Mouse (Mus musculus) myocyte (in vitro differentiated cells): Measurements from ENCODE around the gene Gm42417. TPM values are rescaled to one million over a fixed set of nuclear protein-coding genes. Genes with fewer than 3 reads are reported as not detected.
A peak's percentile ranks its signal among the peaks of the same experiment; 100 is the strongest.

Source experiments
- H3K27me3 ChIP-seq: one replicate; pipeline ENCODE4 v1.6.1; 2011; ENCODE audit not compliant: control insufficient read depth, insufficient read depth, insufficient read length
- H3K36me3 ChIP-seq: one replicate; pipeline ENCODE4 v1.6.1; 2011; ENCODE audit not compliant: control insufficient read depth, insufficient read depth
- H3K4me2 ChIP-seq: one replicate; pipeline ENCODE4 v1.6.1; 2011; ENCODE audit warnings: low read depth, control low read depth
- H3K4me3 ChIP-seq: one replicate; pipeline ENCODE4 v1.5.1; 2011; ENCODE audit warnings: mild to moderate bottlenecking, control low read depth, moderate library complexity
- H3K79me2 ChIP-seq: one replicate; pipeline ENCODE4 v1.6.1; 2011; ENCODE audit not compliant: control insufficient read depth, insufficient read depth
- H3ac ChIP-seq: one replicate; pipeline ENCODE4 v1.6.1; 2011; ENCODE audit not compliant: control insufficient read depth, insufficient read length
- CEBPB ChIP-seq: IDR thresholded peaks from 2 replicates; pipeline ENCODE4 v1.6.1; 2011; ENCODE audit warnings: mild to moderate bottlenecking, moderate library complexity; ENCODE audit not compliant: poor library complexity, insufficient read depth, severe bottlenecking
- E2F4 ChIP-seq: IDR thresholded peaks from one replicate; pipeline ENCODE4 v1.6.1; 2011; ENCODE audit warnings: mild to moderate bottlenecking, control low read depth, moderate library complexity; ENCODE audit not compliant: insufficient read depth
- MAX ChIP-seq: IDR thresholded peaks from one replicate; pipeline ENCODE4 v1.6.1; 2011; ENCODE audit warnings: low read depth, mild to moderate bottlenecking, control low read depth
- MYOD1 ChIP-seq, 3 experiments: IDR thresholded peaks; one replicate each; pipeline ENCODE4 v1.6.1; 2011; ENCODE audit warnings: control low read depth in 2 of 3, low read depth in 2 of 3, mild to moderate bottlenecking in 2 of 3, moderate library complexity in 1 of 3; ENCODE audit not compliant: insufficient read length in 2 of 3, control insufficient read depth in 1 of 3
- MYOG ChIP-seq, 3 experiments: IDR thresholded peaks; one replicate each; pipeline ENCODE4 v1.6.1; 2011; ENCODE audit warnings: control low read depth in 2 of 3, low read depth in 2 of 3, mild to moderate bottlenecking in 2 of 3; ENCODE audit not compliant: insufficient read length in 2 of 3, control insufficient read depth in 1 of 3, insufficient read depth in 1 of 3
- POLR2A ChIP-seq: IDR thresholded peaks from one replicate; pipeline ENCODE4 v1.6.1; 2011; ENCODE audit warnings: low read depth, mild to moderate bottlenecking, control low read depth, moderate library complexity; ENCODE audit not compliant: insufficient read length
- POLR2AphosphoS2 ChIP-seq: IDR thresholded peaks from one replicate; pipeline ENCODE4 v1.6.1; 2011; ENCODE audit warnings: low read depth, control low read depth; ENCODE audit not compliant: insufficient read length
- REST ChIP-seq: IDR thresholded peaks from one replicate; pipeline ENCODE4 v1.6.1; 2011; ENCODE audit warnings: mild to moderate bottlenecking, control low read depth, moderate library complexity; ENCODE audit not compliant: insufficient read depth, insufficient read length
- SRF ChIP-seq: IDR thresholded peaks from one replicate; pipeline ENCODE4 v1.6.1; 2011; ENCODE audit warnings: low read depth; ENCODE audit not compliant: control insufficient read depth, insufficient read length
- TCF12 ChIP-seq: IDR thresholded peaks from one replicate; pipeline ENCODE4 v1.6.1; 2011; ENCODE audit warnings: mild to moderate bottlenecking, control low read depth; ENCODE audit not compliant: poor library complexity, insufficient read depth, severe bottlenecking
- TCF3 ChIP-seq: IDR thresholded peaks from one replicate; pipeline ENCODE4 v1.6.1; 2011; ENCODE audit warnings: low read depth, control low read depth; ENCODE audit not compliant: insufficient read length
- USF1 ChIP-seq: IDR thresholded peaks from one replicate; pipeline ENCODE4 v1.6.1; 2011; ENCODE audit warnings: low read depth, mild to moderate bottlenecking, control low read depth, moderate library complexity
- polyA plus RNA-seq: library from polyadenylated mRNA; unstranded; fragments of >200 nt; fragmentation: generic; extraction: Trizol; gene quantifications from one replicate; pipeline ENCODE4 v1.2.1, GENCODE M21; 2012; ENCODE audit warnings: missing spikeins

Gm42417 gene
- polyA plus RNA-seq, 1 experiment: 0.13 TPM

DNA sequence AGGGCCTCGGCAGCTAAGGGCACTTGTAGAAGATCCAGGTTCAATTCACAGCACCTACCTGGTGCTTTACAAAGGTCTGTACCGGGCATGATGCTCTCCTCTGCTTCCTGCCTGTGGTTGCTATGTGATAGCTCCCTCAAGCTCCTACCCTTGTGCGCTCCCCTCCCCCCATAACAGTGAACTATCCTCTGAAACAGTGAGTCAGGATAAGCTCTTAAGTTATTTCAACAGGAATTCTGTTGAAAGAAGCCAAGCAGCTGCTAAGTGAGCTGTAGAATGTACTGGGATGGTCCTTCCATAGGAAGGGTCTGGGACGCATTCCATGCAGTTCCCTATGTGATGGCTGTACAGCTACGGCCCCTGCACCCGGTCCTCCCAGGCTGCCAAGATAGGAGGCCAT lies 5.7 kb downstream of the Gm42417 start:
- Histone ChIP-seq H3ac (no peak overlapping the region), H3K4me3 (peak overlapping the region; percentile 24), H3K79me2 (no peaks in the 10 kb centered on the region), H3K4me2 (peak overlapping the region; percentile 57), H3K27me3 (no peaks in the 10 kb centered on the region), H3K36me3 (peaks cover 3% of the 10 kb centered on the region)
- TF ChIP-seq MAX: no peak
- TF ChIP-seq CEBPB: no peak
- no peak for TF ChIP-seq USF1
- TF ChIP-seq TCF12: no peak
- TF ChIP-seq TCF3: no peak
- TF ChIP-seq MYOD1 (IDR thresholded peaks at IDR 0.05; ENCODE audit: control insufficient read depth in 1 of 3, insufficient read length in 2 of 3, low read depth in 2 of 3): no peak
- TF ChIP-seq E2F4: no peak
- TF ChIP-seq REST: no peak
- no peak for TF ChIP-seq SRF
- no peak for TF ChIP-seq POLR2A
- TF ChIP-seq MYOG (IDR thresholded peaks at IDR 0.05; ENCODE audit: control insufficient read depth in 1 of 3, insufficient read depth in 1 of 3, insufficient read length in 2 of 3, low read depth in 2 of 3): no peak
- TF ChIP-seq POLR2AphosphoS2: no peak

DNA sequence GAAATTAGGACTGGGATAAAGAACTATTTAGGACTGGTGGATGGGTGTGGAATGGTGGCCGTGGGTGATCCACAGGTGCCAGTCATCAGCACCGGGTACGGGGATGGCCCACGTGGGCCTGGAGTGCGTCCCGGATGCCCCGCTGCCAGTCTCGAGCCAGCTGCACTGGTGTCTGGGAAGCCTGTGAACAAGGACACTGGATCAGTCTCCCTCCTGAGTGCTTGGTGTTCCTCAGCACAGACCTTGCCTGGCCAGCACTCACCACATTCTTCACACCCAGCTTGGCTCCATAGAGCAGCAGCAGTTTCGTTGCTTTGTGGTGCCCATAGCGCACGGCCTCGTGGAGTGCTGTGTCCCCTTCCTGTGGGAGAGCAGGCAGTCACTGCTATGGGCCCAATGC lies 7.8 kb downstream of the Gm42417 start:
- peak; percentile 69 for TF ChIP-seq POLR2AphosphoS2
- TF ChIP-seq MYOG (IDR thresholded peaks at IDR 0.05; ENCODE audit: control insufficient read depth in 1 of 3, insufficient read depth in 1 of 3, insufficient read length in 2 of 3, low read depth in 2 of 3): no peak
- TF ChIP-seq MAX: no peak
- no peak for TF ChIP-seq TCF3
- peaks cover 3% of the 10 kb centered on the region for H3K36me3 ChIP-seq
- no peak overlapping the region for H3K4me2 ChIP-seq
- H3K4me3 ChIP-seq: no peak overlapping the region
- H3ac ChIP-seq: no peak overlapping the region
- H3K79me2 ChIP-seq: no peaks in the 10 kb centered on the region
- H3K27me3 ChIP-seq: no peaks in the 10 kb centered on the region

DNA sequence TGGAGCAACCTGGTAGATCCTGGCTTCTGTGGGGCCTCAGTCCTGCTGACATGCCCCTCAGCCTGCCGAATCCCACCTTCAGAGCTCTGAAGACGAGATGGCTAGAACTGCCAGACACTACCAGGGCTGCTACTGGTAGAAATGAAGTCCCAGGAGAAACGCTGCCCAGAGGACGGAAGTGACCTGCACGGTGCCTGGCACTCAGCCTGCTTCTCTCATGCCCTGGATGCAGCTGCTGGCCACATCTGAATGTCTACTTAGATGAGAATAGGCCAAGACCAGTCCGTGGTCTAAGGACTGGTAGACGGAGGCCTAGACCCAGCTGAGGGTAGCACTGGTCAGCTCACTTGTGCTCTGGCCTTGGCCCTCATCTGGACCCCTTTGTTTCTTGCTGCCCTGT lies 8.3 kb downstream of the Gm42417 start:
- Histone ChIP-seq H3K4me2 (no peak overlapping the region), H3K4me3 (no peak overlapping the region), H3K36me3 (peaks cover 3% of the 10 kb centered on the region), H3K79me2 (no peaks in the 10 kb centered on the region), H3K27me3 (no peaks in the 10 kb centered on the region), H3ac (no peak overlapping the region)
- peak; percentile 7 for TF ChIP-seq POLR2AphosphoS2
- peak in 1 of 3 experiments; percentile 6 for TF ChIP-seq MYOD1 (IDR thresholded peaks at IDR 0.05; ENCODE audit: control insufficient read depth in 1 of 3, insufficient read length in 2 of 3, low read depth in 2 of 3)
- no peak for TF ChIP-seq TCF12

DNA sequence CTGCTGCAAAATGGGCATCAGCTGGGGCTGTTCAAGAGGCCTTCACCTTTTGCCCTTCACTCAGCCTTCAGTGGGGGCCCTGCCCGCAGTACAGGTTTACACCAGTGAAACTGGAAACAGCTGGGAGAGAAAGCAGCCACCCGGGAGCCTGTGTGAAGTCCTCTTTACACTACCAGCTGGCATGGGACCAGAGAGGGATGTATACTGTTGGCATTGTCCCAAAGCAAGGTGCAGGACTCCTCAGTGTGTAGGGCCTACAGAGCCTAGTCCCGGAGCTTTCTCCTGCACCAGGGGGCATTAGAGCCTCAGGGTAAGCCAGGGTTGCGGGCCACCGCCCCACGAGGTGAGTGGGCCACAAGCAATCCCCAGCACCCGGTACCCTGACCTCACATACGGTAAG lies 8.7 kb downstream of the Gm42417 start:
- Histone ChIP-seq H3K4me3 (no peak overlapping the region), H3ac (no peak overlapping the region), H3K27me3 (no peaks in the 10 kb centered on the region), H3K36me3 (peaks cover 3% of the 10 kb centered on the region), H3K4me2 (no peak overlapping the region), H3K79me2 (no peaks in the 10 kb centered on the region)
- TF ChIP-seq SRF (no peak), POLR2AphosphoS2 (no peak), MYOD1 (IDR thresholded peaks at IDR 0.05; ENCODE audit: control insufficient read depth in 1 of 3, insufficient read length in 2 of 3, low read depth in 2 of 3) (no peak), TCF3 (no peak), CEBPB (no peak), REST (no peak), USF1 (no peak), MYOG (IDR thresholded peaks at IDR 0.05; ENCODE audit: control insufficient read depth in 1 of 3, insufficient read depth in 1 of 3, insufficient read length in 2 of 3, low read depth in 2 of 3) (no peak), MAX (no peak), TCF12 (no peak)

DNA sequence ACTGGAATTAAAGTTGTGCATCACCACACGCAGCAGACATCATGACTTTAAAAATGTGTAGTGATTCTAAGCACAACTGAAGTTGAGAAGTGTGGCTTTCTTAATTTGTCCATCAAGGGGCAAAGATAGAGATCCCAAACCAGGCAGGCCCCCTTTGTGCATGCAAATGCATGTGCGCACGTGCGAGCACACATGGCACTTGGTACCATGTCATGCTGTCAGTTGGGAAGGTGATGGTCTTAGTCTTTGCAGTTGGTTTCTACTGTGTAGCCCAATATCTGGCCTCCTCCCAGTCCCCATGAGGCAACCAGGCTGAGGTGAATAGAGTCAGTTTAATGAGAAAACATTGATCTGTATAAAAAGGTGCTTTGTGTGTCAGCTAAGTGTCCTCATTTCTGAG lies 9.4 kb downstream of the Gm42417 start:
- H3K36me3 ChIP-seq: peaks cover 5% of the 10 kb centered on the region
- no peak overlapping the region for H3K4me3 ChIP-seq
- H3ac ChIP-seq: no peak overlapping the region
- H3K4me2 ChIP-seq: no peak overlapping the region
- no peak for TF ChIP-seq TCF3
- TF ChIP-seq MYOD1 (IDR thresholded peaks at IDR 0.05; ENCODE audit: control insufficient read depth in 1 of 3, insufficient read length in 2 of 3, low read depth in 2 of 3): no peak
- TF ChIP-seq POLR2AphosphoS2: peak; percentile 56
- TF ChIP-seq MYOG (IDR thresholded peaks at IDR 0.05; ENCODE audit: control insufficient read depth in 1 of 3, insufficient read depth in 1 of 3, insufficient read length in 2 of 3, low read depth in 2 of 3): no peak
- TF ChIP-seq E2F4: no peak
- TF ChIP-seq REST: no peak
- peak; percentile 16 for TF ChIP-seq POLR2A
- no peak for TF ChIP-seq USF1
- no peak for TF ChIP-seq SRF
- no peaks in the 10 kb centered on the region for H3K79me2 ChIP-seq
- no peaks in the 10 kb centered on the region for H3K27me3 ChIP-seq
